Mouse (Mus musculus): Measurements from ENCODE around the gene Golt1b.
A peak's percentile ranks its signal among the peaks of the same experiment; 100 is the strongest.

- TF ChIP-seq CTCF (IDR thresholded peaks at IDR 0.05; ENCODE audit: low read depth) (peak; percentile 8; the same call in 1 of the 2 replicates), EP300 (optimal IDR thresholded peaks at IDR 0.05) (peak; percentile 66)
Measured at GRCm38 (mm10) chr6:142345440-142346038, 41.5 kb upstream of the Golt1b start, which contains the start of gene Pyroxd1.

Data from stomach, postnatal 0 days (tissue).